Mouse (Mus musculus) lung, adult 2 months (tissue): ENCODE results near the gene Zfp944. TPM values are rescaled to one million over a fixed set of nuclear protein-coding genes. Genes with fewer than 3 reads are reported as not detected.
"Not testable (repeated sequence)": the region's sequence is repeated elsewhere in the genome, so short reads cannot be mapped to it uniquely, and the experiment has no call there.

Source experiments
- DNase-seq: peaks from one replicate; pipeline ENCODE4 v3.0.0; 2022
- H3K4me1 ChIP-seq: fragments of 200-500 bp; 2 replicates; pipeline ENCODE4 v1.6.1; 2011; ENCODE audit warnings: low read length; ENCODE audit not compliant: control insufficient read depth, insufficient read depth
- H3K4me3 ChIP-seq: fragments of 200-500 bp; replicated peaks from 2 replicates; pipeline ENCODE3; 2011; ENCODE audit warnings: low read depth, mild to moderate bottlenecking, control low read depth, low read length; ENCODE audit errors: extremely low read depth
- CTCF ChIP-seq: fragments of 200-500 bp; IDR thresholded peaks from 2 replicates; pipeline ENCODE4 v1.5.1; 2011; ENCODE audit warnings: mild to moderate bottlenecking, low read length, control low read depth; ENCODE audit not compliant: insufficient read depth
- POLR2A ChIP-seq: fragments of 200-500 bp; IDR thresholded peaks from 2 replicates; pipeline ENCODE4 v1.6.1; 2011; ENCODE audit warnings: low read depth, mild to moderate bottlenecking, control low read depth, low read length, borderline replicate concordance; ENCODE audit errors: extremely low read depth
- WGBS: fragments of 180-500 bp; shearing (Covaris S2); methylation state at CpG from one replicate; pipeline ENCODE4 v1.1.7; 2018; 5-methylcytosine and 5-hydroxymethylcytosine counted together
- polyA plus RNA-seq: library from polyadenylated mRNA; depleted of rRNA; stranded (reverse); fragments of >200 nt; gene quantifications from 2 replicates; pipeline ENCODE4 v1.2.3, GENCODE M21; 2012; rRNA removed

The Zfp944 gene
- polyA plus RNA-seq: 1.9 and 2.2 TPM in 2 replicates

GRCm38 (mm10) chr17:22361101-22361781 lies at the start of gene Zfp944, which contains the start of gene Zfp758:
Gene Zfp944 (minus strand): TSS chr17:22361400.
Gene Zfp758 (plus strand): TSS chr17:22361453.
- 0 out of 2 replicates have a peak, but pooled peaks have one; percentile 15 for TF ChIP-seq POLR2A
- H3K4me3 ChIP-seq: peak within 1 kb of the TSS; percentile 76
- WGBS: under 1% methylated on average over 27 of the region's 43 CpGs
- not testable (repeated sequence) for H3K4me1 ChIP-seq
- DNase-seq: peak; percentile 73

GRCm38 (mm10) chr17:22410756-22411155 lies 49.6 kb upstream of the Zfp944 start:
- 63% methylated on average over 2 of the region's 2 CpGs for WGBS
- DNase-seq: no peak

GRCm38 (mm10) chr17:22363895-22364294 lies 2.7 kb upstream of the Zfp944 start:
- Histone ChIP-seq H3K4me1 (peaks cover 4% of the 10 kb centered on the region; the same call in 1 of the 2 replicates), H3K4me3 (no peak overlapping the region)
- no peak for DNase-seq
- TF ChIP-seq CTCF: no peak
- TF ChIP-seq POLR2A: no peak
- 98% methylated on average over 3 of the region's 3 CpGs for WGBS

More at GRCm38 (mm10) chr17:22410756-22411155, 49.6 kb upstream of the Zfp944 start:
- TF ChIP-seq POLR2A: no peak
- TF ChIP-seq CTCF: 0 out of 2 replicates have a peak, but pooled peaks have one; percentile 12
- H3K4me1 ChIP-seq: no peaks in the 10 kb centered on the region
- H3K4me3 ChIP-seq: no peak overlapping the region

GRCm38 (mm10) chr17:22360572-22360971 lies 628 bp downstream of the Zfp944 start:
- 20% methylated on average over 5 of the region's 5 CpGs for WGBS
- Histone ChIP-seq H3K4me1 (peaks cover 4% of the 10 kb centered on the region; the same call in 1 of the 2 replicates), H3K4me3 (no peak overlapping the region)
- TF ChIP-seq CTCF: no peak
- no peak for TF ChIP-seq POLR2A
- DNase-seq: no peak

GRCm38 (mm10) chr17:22352794-22353193 lies 8.4 kb downstream of the Zfp944 start:
- TF ChIP-seq POLR2A (no peak), CTCF (0 out of 2 replicates have a peak, but pooled peaks have one; percentile 23)
- Histone ChIP-seq H3K4me3 (no peak overlapping the region), H3K4me1 (no peaks in the 10 kb centered on the region)
- DNase-seq: no peak

- not testable (repeated sequence) for H3K4me3 ChIP-seq, DNase-seq, H3K4me1 ChIP-seq
- WGBS: 9% methylated on average over 2 of the region's 2 CpGs
Measured at GRCm38 (mm10) chr17:22315247-22315646, 46.0 kb downstream of the Zfp944 start.

GRCm38 (mm10) chr17:22314730-22315226 lies 46.4 kb downstream of the Zfp944 start, which contains the start of gene CT030661.1:
Gene CT030661.1 (minus strand): TSS chr17:22314837.
- peak; percentile 73 for TF ChIP-seq POLR2A
- DNase-seq: peak; percentile 80
- H3K4me3 ChIP-seq: peak within 1 kb of the TSS; percentile 69
- WGBS: 1% methylated on average over 20 of the region's 20 CpGs
- H3K4me1 ChIP-seq: not testable (repeated sequence)

GRCm38 (mm10) chr17:22314219-22314618 lies 47.0 kb downstream of the Zfp944 start:
- not testable (repeated sequence) for H3K4me1 ChIP-seq, DNase-seq
- 0% methylated on average over 3 of the region's 3 CpGs for WGBS
- peak overlapping the region; percentile 44 for H3K4me3 ChIP-seq

Other genes with a start within 250 kb of the Zfp944 start
- 0.09 and 0.21 TPM in 2 replicates for gene Zfp947, start 195.2 kb downstream of the Zfp944 start, polyA plus RNA-seq
- gene Zfp994, start 135.8 kb downstream of the Zfp944 start, polyA plus RNA-seq: 0.19 and 0.44 TPM in 2 replicates
- 0.57 and 0.86 TPM in 2 replicates for gene CT030661.1, start 46.6 kb downstream of the Zfp944 start, polyA plus RNA-seq
- 0.80 and 1.1 TPM in 2 replicates for gene Zfp758, start 53 bp upstream of the Zfp944 start, polyA plus RNA-seq
- gene Zfp946, start 62.8 kb upstream of the Zfp944 start, polyA plus RNA-seq: 2.2 and 2.3 TPM in 2 replicates
- gene Vmn2r111, start 212.1 kb upstream of the Zfp944 start, polyA plus RNA-seq: not detected in 2 replicates
- gene Vmn2r112, start 239.6 kb upstream of the Zfp944 start, polyA plus RNA-seq: not detected in 2 replicates